Mouse (Mus musculus) hematopoietic stem cell, adult 5-6 weeks (primary cell): ENCODE data around the gene Efcab2. TPM values are rescaled to one million over a fixed set of nuclear protein-coding genes. Genes with fewer than 3 reads are reported as not detected.

Experiments
- ATAC-seq, 2 experiments: fragments of 125-278 bp in 1 of 2; replicated peaks in 1 of 2; 2 replicates each; pipeline ENCODE4 v1.8.0; 2016 to 2017; ENCODE audit warnings: inconsistent platforms in 2 of 2, mild to moderate bottlenecking in 2 of 2, moderate number of reproducible peaks in 2 of 2, low read depth in 1 of 2, moderate TSS enrichment in 1 of 2; ENCODE audit not compliant: low FRiP score in 2 of 2, poor library complexity in 2 of 2, severe bottlenecking in 2 of 2, insufficient read depth in 1 of 2, low TSS enrichment in 1 of 2
- total RNA-seq: library from RNA; stranded (forward); fragments of 172-1452, 232-1000 nt; gene quantifications from 2 replicates; pipeline ENCODE4 v1.2.3, GENCODE M21; 2017

Efcab2 gene
- 5.2 and 5.8 TPM in 2 replicates for total RNA-seq

DNA sequence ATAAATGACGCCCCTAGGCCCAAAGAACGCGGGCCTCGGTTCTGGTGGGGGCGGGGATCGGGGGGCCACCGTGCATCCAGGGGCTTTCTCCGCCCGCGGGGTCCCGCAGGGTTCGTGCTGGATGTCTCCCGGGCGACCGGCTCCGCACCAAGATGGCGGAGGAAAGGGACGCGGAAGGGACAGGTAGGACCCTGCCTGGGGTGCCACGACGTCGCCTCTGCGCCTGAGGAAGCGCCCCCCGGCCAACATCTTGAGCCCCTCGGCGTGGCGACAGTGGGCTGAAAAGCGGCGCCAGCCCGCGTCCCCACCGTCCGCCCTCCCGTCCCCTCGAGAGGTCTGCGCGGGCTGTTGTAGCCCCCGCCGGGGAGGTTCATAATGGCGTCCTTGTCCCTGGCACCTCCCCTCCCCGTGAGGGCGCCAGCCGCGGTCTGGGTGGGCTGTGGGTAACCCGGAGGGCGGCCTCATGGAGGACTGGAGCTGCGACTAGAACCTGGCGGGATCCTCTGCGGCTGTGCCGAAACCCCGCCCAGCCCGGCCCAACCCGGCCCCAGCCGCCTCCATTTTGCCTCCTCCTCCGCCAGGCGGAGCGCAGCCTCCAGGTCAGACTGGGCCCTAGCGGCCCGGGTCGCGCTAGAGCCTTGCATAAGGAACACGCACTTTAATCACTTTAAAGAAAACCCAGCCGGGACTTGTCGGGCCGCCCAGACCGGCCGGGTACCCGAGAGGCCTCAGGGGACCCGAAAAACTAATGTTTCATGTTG, at the start of gene Efcab2:
Gene Efcab2, plus strand, starts transcription at position 135 of the 761 bp plus-strand sequence.
- ATAC-seq: peak; percentile 91 to 93

DNA sequence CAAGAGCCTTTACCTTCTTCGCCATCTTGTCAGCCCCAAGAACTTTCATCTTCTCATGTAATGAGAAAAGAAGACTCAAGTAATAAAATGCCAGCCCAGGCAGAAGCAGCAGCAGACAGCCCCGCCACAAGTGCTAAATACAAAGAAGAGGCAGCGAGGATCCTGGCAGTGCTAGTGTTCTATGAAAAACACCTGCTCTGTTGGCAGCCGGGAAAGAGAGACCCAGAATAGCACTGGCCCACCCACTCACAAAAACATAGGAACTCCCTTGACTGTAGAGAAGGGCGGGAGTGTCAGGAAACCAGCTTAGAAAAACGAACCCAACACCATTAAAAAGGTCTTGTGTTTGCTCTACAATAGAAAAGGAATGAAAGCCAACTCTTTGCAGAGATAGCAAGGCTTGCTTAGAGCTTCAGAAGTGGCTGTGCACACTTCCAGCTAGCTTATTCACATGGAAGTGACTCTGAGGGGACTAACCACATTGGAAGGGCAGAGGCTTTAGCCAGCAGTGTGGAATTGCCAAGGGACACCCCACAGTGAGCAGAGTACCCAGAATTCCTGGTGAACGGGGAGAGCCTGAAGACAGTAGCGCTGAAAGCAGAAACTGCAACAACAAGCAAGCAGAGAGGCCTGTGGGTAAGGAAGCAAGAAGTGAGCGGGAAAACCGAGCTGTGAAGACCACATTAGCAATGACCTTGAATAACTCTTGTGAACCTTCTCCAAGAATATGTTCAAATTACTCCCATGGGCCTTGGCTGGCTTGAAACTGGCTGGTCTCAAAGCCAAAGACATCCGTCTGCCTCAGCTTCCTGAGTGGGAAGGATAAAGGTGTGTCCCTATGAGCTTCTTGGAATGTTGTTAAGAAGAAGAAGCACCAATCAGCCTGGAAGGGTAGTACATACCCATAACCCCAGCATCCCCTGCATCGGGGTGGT, 47.8 kb upstream of the Efcab2 start:
- ATAC-seq: no peak

DNA sequence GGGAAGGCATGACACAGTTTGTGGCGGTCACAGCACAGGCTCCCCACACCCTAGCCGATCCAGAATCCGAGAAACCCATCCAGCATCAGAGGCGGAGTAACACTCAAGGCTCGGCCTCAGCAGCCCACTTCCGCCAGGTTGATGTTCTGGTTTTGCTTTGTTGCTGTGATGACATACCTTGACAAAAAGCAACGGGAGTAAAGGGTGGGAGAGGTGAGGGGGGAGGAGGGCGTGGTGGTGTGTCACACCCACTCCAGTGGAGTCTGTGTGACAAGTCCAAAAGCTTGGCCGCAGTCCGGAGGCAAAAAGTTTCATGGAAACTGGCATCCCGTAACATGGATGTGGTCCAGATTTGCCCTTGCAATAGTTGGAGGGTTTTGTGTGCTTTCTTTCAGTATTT, 45.6 kb upstream of the Efcab2 start:
- no peak for ATAC-seq

DNA sequence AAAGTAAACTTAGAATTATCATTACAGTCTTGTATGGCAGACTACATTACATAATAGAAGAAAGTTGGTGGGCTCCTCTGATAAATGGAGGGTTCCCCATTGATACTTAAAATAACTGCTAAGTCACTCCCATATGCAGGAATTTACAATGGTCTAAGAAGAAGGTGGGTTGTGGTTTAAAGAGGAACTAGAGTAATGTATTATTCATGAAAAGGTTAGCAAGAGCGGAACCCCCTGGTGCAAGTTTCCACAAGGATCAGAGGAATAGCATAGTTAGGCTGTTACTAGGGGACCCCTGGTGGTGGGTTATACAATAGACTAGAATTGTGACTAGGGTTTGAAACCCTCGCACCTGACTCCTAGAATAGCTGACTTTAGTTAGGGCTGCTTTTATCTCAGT, 45.2 kb upstream of the Efcab2 start:
- ATAC-seq: no peak

DNA sequence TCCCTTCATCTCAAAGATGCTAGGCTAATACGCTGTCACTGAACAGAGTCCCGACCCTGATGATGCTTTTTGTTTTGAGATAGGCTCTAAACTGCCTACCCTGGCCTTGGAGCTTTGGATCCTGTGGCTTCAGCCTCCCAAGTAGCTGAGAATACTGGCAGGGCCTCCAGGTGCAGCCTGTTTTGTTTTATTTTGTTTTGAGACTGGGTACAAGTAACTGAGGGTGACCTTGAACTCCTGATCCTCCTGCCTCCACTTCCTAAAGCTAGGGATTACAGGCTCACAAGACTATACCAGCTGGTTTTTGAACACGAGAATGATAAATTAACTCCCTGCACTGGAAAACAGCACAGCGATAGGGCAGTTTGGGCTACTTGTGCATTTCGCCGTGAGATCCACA, 40.7 kb upstream of the Efcab2 start:
- no peak for ATAC-seq

DNA sequence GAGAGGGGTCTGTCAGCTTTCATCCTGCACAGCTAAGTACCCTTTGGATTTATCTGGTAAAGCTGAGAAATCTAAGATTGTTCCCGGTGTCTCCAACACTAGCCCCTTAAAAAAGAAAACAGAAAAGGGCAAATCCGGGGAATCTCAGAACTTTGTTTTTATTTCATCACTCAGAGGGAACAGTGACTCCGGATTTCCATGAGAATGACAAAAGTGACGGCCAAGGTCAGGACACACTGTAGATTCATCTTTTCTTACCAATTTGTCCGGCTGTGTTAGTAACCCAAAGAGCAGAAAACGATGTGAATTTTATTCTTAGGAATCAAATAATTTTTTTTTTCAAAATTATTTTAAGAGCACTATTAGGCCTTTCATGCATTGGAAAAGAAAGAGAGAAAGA, 37.8 kb upstream of the Efcab2 start:
- no peak for ATAC-seq

DNA sequence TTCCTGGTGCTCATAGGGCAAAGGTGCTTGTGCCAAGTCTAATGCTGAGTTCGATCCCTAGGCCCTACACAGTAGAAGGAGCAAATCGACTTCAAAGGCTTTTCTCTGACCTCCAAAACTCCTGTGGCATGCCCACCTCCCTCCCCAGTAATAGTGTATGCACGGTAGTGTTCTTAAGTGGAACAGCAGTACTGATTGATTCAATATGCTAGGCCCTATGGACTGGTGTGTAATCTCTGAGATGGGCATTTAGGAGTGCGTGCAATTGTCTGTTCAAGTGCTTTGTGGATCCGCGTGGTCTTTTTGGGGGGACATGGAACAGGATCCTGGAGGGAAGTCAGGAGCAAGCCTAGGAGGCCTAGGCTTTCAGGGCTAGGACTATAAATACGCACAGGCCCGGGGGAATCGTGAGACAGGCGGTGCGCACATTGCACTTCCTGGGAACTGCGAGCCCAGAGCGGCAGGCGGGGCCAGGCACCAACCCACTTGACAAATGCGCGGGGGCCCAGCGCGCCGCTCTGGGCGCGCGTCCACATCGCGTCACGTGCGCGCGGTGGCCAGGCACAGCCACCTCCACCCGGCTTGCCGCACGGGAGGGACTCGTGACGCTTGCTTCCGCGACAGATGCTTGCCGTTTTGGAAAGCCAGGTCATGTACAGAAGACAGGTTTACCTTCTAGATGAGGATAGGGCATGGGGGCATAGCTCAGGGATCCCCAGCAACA, 37.2 kb upstream of the Efcab2 start:
- ATAC-seq: peak; percentile 84 to 96

DNA sequence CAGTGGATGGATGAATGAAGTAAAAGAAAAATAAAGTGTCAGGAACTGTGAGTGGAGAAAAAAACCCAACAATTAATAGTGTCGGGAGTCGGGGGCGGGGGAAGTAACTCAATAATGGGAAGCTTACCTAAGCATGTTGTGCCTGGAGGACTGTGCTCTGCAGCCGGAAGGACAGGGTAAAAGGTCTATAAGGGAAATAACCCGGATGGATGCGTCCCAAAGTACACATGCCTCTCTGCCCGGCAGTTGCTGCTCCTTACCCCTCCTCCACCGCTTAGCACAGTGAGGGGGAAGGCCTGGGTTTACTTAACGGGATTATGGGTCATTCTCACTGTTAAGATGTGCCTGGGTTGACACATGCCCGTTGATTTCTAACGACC, 36.6 kb upstream of the Efcab2 start:
- peak; percentile 67 to 76 for ATAC-seq

DNA sequence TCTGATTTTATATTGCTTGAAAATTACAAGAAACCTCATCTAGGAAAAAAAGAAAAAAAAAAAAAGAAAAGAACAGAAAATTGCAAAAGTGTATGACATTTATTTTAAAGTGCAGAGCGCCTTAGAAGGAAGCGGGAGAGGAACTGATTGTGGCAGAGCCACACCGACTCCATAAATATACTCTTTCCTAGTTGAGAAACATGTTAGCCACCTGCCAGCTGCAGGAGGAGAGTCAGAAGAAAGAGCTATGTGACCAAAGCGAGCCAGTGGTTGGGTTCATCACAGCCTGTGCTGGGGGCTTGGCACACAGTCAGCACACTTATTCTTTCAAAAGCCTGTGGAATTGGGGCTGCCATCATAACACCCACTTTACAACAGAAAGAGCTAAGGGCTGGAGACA, 33.2 kb upstream of the Efcab2 start:
- no peak for ATAC-seq

DNA sequence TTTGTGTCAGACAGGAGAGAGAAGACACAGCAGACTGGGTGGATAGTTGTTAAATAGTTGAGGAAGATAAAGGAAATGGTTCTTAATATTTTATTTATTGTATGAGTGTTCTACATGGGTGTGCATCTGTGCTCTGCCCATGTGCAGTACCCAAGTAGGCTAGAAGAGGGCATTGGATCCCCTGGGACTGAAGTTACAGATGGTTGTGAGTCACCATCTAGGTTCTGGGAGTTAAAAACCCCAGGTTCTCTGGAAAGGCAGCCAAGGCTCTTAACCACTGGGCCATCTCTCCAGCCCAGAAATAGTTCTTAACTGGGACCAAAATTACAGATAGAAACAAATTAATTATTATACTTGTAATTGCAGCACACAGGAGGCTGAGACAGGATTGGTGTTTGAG, 30.5 kb upstream of the Efcab2 start:
- ATAC-seq: no peak

DNA sequence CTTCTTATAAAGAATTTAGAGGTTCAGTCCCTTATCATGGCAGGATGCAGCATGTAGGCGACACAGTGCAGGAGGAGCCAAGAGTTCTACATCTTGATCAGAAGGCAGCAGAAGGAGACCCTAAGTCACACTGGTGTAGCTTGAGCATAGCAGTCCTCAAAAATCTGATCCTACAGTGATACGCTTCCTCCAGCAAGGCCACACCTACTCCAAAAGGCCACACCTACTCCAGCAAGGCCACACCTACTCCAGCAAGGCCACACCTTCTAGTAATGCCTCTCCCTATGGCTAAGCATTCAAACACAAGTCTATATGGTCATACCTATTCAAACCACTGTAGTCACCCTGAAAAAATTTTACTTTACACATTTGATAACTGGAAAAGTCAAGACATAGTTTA, 29.8 kb upstream of the Efcab2 start:
- ATAC-seq: no peak

DNA sequence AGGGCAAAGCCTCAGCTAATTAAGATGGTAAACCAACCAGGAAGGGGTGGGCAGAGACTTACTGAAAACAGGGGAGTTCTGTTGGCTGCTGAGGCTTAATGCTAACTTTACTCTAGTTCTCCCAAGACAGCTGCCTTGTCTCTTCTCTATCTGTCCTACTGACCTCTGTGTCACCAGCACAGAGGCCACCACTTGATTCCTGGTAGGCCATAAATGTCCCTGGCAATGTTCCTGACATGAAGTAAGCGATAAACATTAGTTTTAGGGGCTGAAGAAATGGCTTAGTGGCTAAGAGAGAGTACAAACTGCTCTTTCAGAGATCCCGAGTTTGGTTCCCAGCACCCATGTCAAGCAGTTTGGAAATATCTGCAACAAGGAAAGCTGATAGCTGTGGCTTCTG, 29.0 kb upstream of the Efcab2 start:
- ATAC-seq: no peak

DNA sequence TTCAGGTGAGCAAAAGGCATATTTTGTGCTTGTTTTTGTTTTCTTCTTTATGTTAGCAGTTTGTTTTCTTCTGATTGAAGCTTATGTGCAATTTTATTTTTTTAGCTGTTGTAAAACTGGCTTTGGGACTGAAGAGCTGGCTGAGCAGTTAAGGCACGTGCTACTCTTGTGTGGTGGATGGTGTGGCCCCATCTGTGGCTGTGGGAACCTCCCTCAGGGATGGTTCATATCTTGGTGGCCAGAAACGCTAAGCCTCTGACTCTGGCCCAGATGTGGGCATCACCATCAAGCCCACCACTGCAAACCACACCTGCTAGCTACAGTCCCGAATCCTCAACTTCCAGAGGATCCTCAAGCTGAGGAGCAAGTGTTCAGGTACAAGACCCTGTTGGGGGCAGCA, 27.8 kb upstream of the Efcab2 start:
- no peak for ATAC-seq

DNA sequence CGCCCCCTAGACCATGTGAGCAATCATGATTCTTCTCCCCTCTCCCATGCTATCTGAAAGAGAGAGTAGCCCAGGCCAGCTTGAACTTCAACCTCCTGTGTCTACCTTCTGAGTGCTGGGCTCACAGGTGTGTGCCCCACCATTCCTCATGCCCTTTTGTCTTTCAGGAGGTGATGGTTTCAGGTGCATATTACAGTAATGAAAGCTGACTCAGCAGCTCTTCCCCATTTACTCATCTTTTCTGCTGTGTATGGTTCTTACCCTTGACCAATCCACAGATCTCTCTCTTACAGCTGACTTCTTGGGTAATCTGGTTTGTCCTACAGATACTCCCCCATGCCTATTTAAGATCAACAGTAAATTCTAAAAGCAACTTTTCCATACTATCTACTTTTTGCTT, 26.7 kb upstream of the Efcab2 start:
- no peak for ATAC-seq

DNA sequence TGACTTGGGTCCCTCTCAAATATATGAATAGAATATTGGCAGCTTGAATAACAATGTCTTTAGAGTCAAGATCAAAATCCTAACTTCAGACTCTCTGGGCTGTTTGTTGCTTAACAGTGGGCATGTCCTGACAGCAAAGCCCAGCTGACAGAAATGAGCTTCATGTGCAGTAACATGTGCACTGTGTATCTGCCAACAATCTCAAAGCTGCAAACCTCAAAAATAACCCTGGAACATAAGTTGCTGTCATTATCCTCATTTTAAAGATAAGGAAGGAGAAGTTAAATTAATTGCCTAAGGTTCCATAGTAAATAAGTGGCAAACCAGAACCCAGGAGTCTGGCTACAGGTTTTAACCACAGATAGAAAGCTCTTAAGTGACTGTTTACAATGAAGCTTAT, 23.7 kb upstream of the Efcab2 start:
- no peak for ATAC-seq

DNA sequence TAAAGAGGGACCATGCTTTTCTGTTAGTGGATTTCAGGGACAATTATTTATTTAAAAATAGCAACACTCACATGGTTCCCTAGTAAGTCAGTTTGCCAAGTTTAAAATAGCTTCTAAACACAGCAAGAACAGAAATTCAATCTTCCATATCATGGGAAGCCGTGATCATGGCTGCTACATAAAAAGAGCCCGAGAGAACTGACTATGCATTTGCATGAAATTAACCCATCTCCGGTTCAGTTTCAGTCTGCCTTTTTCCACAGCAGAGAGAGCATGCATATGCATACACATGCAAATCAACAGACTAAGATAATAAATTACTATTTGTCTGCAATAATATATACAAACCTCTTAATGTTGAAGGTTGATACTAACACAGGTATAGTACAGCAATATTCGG, 17.1 kb upstream of the Efcab2 start:
- no peak for ATAC-seq

DNA sequence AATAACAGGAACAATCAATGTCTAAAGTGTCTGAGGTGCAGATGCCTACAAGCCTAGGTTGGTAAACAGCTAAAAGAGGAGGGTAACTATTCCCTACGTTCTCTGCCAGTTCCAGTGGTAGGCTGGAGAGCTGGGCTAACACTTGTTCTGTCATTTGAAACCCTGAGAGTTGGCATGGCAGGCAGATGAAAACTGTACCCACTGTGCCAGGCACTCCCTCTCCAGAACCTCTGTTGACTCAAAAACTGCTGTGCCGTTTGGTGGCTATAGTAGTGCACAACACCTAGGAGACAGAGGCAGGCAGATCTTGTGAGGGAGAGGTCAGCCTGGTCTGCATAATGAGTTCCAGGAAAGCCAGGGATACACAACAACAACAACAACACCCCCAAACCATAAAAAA, 16.5 kb upstream of the Efcab2 start:
- no peak for ATAC-seq

DNA sequence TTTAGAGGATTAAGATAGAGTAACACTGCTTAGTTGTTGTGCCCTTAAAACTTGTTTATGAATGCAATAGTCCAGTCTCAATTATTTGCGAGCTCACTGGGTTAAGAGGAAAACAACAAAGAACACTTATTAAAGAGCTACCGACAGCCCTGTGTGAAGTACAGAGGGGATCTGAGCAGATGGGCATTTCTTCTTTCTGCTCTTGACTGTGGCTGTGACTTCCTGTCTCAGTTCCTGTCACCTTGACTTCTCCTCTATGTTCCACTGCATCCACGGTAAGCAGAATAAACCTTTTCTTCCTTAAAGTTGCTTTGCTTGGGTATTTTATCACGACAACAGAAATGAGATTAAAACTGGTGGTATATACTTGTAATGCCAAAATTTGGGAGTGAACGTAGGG, 12.9 kb upstream of the Efcab2 start:
- ATAC-seq: peak; percentile 59 to 84; a peak in 1 of 4 replicates
